Mouse (Mus musculus) CH12.LX (cell line): ENCODE measurements around the gene Btnl4. TPM values are rescaled to one million over a fixed set of nuclear protein-coding genes. Genes with fewer than 3 reads are reported as not detected.
"Not testable (repeated sequence)": the region's sequence is repeated elsewhere in the genome, so short reads cannot be mapped to it uniquely, and the experiment has no call there.

Experiments
- DNase-seq: peaks from one replicate; pipeline ENCODE4 v3.0.0-alpha.2; 2013; ENCODE audit errors: extremely low read depth
- H3K27ac ChIP-seq: 2 replicates; pipeline ENCODE4 v1.5.1; 2012; ENCODE audit warnings: low read depth, mild to moderate bottlenecking, control low read depth, moderate library complexity; ENCODE audit not compliant: insufficient read depth
- H3K27me3 ChIP-seq: replicated peaks from 2 replicates; pipeline ENCODE3; 2012; ENCODE audit warnings: inconsistent platforms
- H3K36me3 ChIP-seq, 2 experiments: replicated peaks in 1 of 2; 2 replicates each; pipeline versions ENCODE3 to v1.6.1; 2012; ENCODE audit warnings: inconsistent platforms in 1 of 2, low read length in 1 of 2, mild to moderate bottlenecking in 1 of 2, mixed read lengths in 1 of 2, moderate library complexity in 1 of 2; ENCODE audit not compliant: control insufficient read depth in 1 of 2, insufficient read depth in 1 of 2
- H3K4me1 ChIP-seq, 2 experiments: 2 replicates each; pipeline ENCODE4 v1.6.1; 2012; ENCODE audit warnings: inconsistent platforms in 1 of 2, moderate library complexity in 1 of 2; ENCODE audit not compliant: insufficient read depth in 2 of 2, control insufficient read depth in 1 of 2
- H3K4me2 ChIP-seq: 2 replicates; pipeline ENCODE4 v1.6.1; 2012; ENCODE audit warnings: low read depth, mild to moderate bottlenecking, control low read depth; ENCODE audit not compliant: poor library complexity, insufficient read depth, severe bottlenecking
- H3K4me3 ChIP-seq, 3 experiments: fragments of 150-350 bp in 1 of 3; sonication (generic) in 1 of 3; replicated peaks in 1 of 3; 2 replicates each; pipeline versions ENCODE3 to v1.5.1; 2011 to 2012; ENCODE audit warnings: low read depth in 2 of 3, low read length in 2 of 3, mild to moderate bottlenecking in 2 of 3, moderate library complexity in 2 of 3, control low read depth in 1 of 3, improper control_type of control experiment in 1 of 3, inconsistent platforms in 1 of 3, mixed read lengths in 1 of 3; ENCODE audit not compliant: poor library complexity in 1 of 3
- H3K79me2 ChIP-seq: replicated peaks from 2 replicates; pipeline ENCODE4 v1.6.1; 2012; ENCODE audit warnings: mild to moderate bottlenecking, moderate library complexity; ENCODE audit not compliant: control insufficient read depth, poor library complexity, insufficient read depth, severe bottlenecking; ENCODE audit errors: extremely low read depth
- H3K9ac ChIP-seq: 2 replicates; pipeline ENCODE4 v1.6.1; 2012; ENCODE audit warnings: low read depth, mild to moderate bottlenecking, control low read depth, moderate library complexity; ENCODE audit not compliant: insufficient read depth
- H3K9me3 ChIP-seq: replicated peaks from 2 replicates; pipeline ENCODE3; 2012; ENCODE audit warnings: low read length, inconsistent platforms, mixed read lengths
- E2F4 ChIP-seq: IDR thresholded peaks from 2 replicates; pipeline ENCODE4 v1.6.1; 2011; ENCODE audit warnings: low read depth, low read length, improper control_type of control experiment; ENCODE audit not compliant: insufficient replicate concordance
- MAFK ChIP-seq: IDR thresholded peaks from 2 replicates; pipeline ENCODE4 v1.6.1; 2011; ENCODE audit warnings: low read length, improper control_type of control experiment; ENCODE audit not compliant: insufficient replicate concordance
- MAX ChIP-seq: IDR thresholded peaks from 2 replicates; pipeline ENCODE4 v1.6.1; 2011; ENCODE audit warnings: low read length, improper control_type of control experiment
- MXI1 ChIP-seq: IDR thresholded peaks from 2 replicates; pipeline ENCODE4 v1.6.1; 2011; ENCODE audit warnings: mild to moderate bottlenecking, low read depth, low read length, improper control_type of control experiment
- POLR2AphosphoS2 ChIP-seq: IDR thresholded peaks from 2 replicates; pipeline ENCODE4 v1.6.1; 2011; ENCODE audit warnings: low read depth, low read length, improper control_type of control experiment
- RAD21 ChIP-seq: IDR thresholded peaks from 2 replicates; pipeline ENCODE4 v1.6.1; 2011; ENCODE audit warnings: low read depth, mild to moderate bottlenecking, low read length, improper control_type of control experiment, moderate library complexity
- SMC3 ChIP-seq: IDR thresholded peaks from 2 replicates; pipeline ENCODE4 v1.6.1; 2011; ENCODE audit warnings: low read depth, low read length, improper control_type of control experiment
- TBP ChIP-seq: conservative IDR thresholded peaks from 2 replicates; pipeline ENCODE4 v1.6.1; 2011; ENCODE audit warnings: low read depth, low read length, improper control_type of control experiment
- UBTF ChIP-seq: IDR thresholded peaks from 2 replicates; pipeline ENCODE4 v1.6.1; 2012; ENCODE audit warnings: low read depth, mild to moderate bottlenecking, inconsistent platforms, low read length, improper control_type of control experiment, moderate library complexity
- dilution Hi-C: fragments of 300-500 bp; cut with MboI; formaldehyde crosslinking; loops from 2 replicates; pipeline ENCODE4 v1.14.3; 2020; ENCODE audit warnings: low sequenced_read_pairs; ENCODE audit not compliant: extremely low pct_unique_long_range_greater_than_20kb, extremely low pct_ligation_motif_present
- in situ Hi-C: fragments of 300-500 bp; cut with MboI; formaldehyde crosslinking; loops from 3 replicates; pipeline ENCODE4 v1.14.3; 2019; ENCODE audit warnings: low sequenced_read_pairs, low pct_ligation_motif_present, low pct_unique_long_range_greater_than_20kb, mixed read lengths
- polyA plus RNA-seq: library from polyadenylated mRNA; unstranded; fragments of >175 nt; gene quantifications from 2 replicates; pipeline ENCODE4 v1.2.1, GENCODE M21; 2012; ENCODE audit warnings: low read depth; ENCODE audit not compliant: insufficient read length
- total RNA-seq, 2 experiments: library from RNA; depleted of rRNA; stranded (reverse); fragments of 300-350 nt in 1 of 2; fragments of >200 nt in 1 of 2; gene quantifications; 2 replicates each; pipeline ENCODE4 v1.2.3; 2012 to 2014

Btnl4 gene
- total and polyA plus RNA-seq, 3 experiments, result not detected

DNA sequence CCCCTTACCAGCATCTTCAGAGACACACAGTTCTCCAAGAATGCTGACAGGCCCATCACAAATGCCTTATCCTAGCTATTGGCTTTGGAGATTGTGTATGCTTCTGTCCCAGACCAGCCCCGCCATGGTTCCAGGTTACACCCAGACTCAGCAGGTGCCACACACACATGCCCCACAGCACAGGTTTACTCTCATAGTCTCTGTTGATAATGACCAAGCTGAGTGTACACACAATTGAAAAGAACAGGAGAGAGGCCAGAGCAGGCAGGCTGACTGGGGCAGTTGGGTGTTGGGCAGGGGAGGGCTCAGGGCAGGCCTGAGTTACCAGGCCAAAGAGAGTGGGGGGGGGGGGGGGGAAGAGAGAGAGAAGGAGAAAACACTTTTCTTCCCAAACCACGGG lies 691 bp downstream of the Btnl4 start:
- no peak for TF ChIP-seq MAFK
- no peak for TF ChIP-seq UBTF
- TF ChIP-seq MXI1, result no peak
- TF ChIP-seq MAX, result no peak
- no peak for TF ChIP-seq E2F4
- TF ChIP-seq, all 38 proteins: peak for 0
- Histone ChIP-seq H3K79me2 (no peaks in the 10 kb centered on the region), H3K9me3 (no peaks in the 10 kb centered on the region), H3K27ac (no peak overlapping the region), H3K36me3 (no peaks in the 10 kb centered on the region), H3K4me1 (no peaks in the 10 kb centered on the region), H3K9ac (no peak overlapping the region), H3K4me3 (no peak overlapping the region), H3K4me2 (no peak overlapping the region), H3K27me3 (peaks cover 47% of the 10 kb centered on the region)
- in situ Hi-C loops, result no loop called here
- dilution Hi-C loops, result no loop called here
- no peak for DNase-seq

- dilution Hi-C loops, result no loop called here
- Histone ChIP-seq H3K27ac (no peak overlapping the region), H3K27me3 (peaks cover 53% of the 10 kb centered on the region), H3K36me3 (no peaks in the 10 kb centered on the region), H3K4me1 (peaks cover 0 to 3% of the 10 kb centered on the region in 2 experiments; a peak in 1 of 4 replicates), H3K79me2 (no peaks in the 10 kb centered on the region), H3K4me2 (no peak overlapping the region), H3K9me3 (no peaks in the 10 kb centered on the region), H3K9ac (no peak overlapping the region), H3K4me3 (no peak overlapping the region)
- no peak for DNase-seq
- TF ChIP-seq TBP (no peak), UBTF (no peak)
- in situ Hi-C loops, result no loop called here
Observed at GRCm38 (mm10) chr17:34475060-34475459, 2.1 kb downstream of the Btnl4 start.

DNA sequence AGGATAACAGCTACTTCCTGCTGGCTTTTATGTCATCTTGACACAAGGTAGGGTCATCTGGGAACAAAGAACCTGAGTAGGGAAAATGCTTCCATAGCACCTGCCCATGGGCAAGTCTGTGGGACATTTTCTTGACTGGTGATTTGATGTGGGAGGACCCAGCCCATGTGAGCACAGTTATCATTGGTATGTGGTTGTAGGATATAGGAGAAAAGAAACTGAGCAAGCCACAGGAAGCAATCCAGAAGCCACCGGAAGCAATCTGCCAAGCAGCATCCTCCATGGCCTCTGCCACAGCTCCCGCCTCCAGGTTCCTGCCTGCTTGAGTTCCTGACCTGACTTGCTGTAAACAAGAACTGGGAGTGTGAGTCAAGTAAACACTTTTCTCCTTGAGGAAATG lies 6.6 kb downstream of the Btnl4 start:
- H3K79me2 ChIP-seq, result no peaks in the 10 kb centered on the region
- in situ Hi-C loops, result loop anchor here (5.0 kb wide), 2 partner anchors 47 to 72 kb away; partner anchors contain the start of gene Btnl6
- no peak for TF ChIP-seq MAFK
- no peak for TF ChIP-seq RAD21
- no peak for TF ChIP-seq MXI1
- TF ChIP-seq SMC3, result no peak
- TF ChIP-seq POLR2AphosphoS2, result no peak
- no peak overlapping the region for H3K9ac ChIP-seq
- H3K9me3 ChIP-seq, result no peaks in the 10 kb centered on the region
- peaks cover 73% of the 10 kb centered on the region for H3K27me3 ChIP-seq
- no peak overlapping the region for H3K27ac ChIP-seq
- dilution Hi-C loops, result no loop called here
- no peak overlapping the region for H3K4me2 ChIP-seq
- peaks cover 0 to 3% of the 10 kb centered on the region in 2 experiments; a peak in 1 of 4 replicates for H3K4me1 ChIP-seq
- H3K36me3 ChIP-seq, result no peaks in the 10 kb centered on the region
- H3K4me3 ChIP-seq, result no peak overlapping the region
- no peak for DNase-seq

- DNase-seq, H3K27ac ChIP-seq, H3K4me2 ChIP-seq, H3K9ac ChIP-seq, dilution Hi-C loops, H3K4me1 ChIP-seq, H3K36me3 ChIP-seq, H3K9me3 ChIP-seq, H3K4me3 ChIP-seq, H3K79me2 ChIP-seq, in situ Hi-C loops: not testable (repeated sequence)
- peaks cover 47% of the 10 kb centered on the region for H3K27me3 ChIP-seq
Observed at GRCm38 (mm10) chr17:34465906-34466305, 11.2 kb downstream of the Btnl4 start.
